Mouse (Mus musculus) liver, embryonic 11.5 days (tissue): ENCODE results near the gene Lpar3. TPM values are rescaled to one million over a fixed set of nuclear protein-coding genes. Genes with fewer than 3 reads are reported as not detected.

Experiments
- ATAC-seq: fragments of 200-750 bp; cut with Nextera tagmentation; replicated peaks from 2 replicates; pipeline ENCODE4 v1.8.0; 2017; ENCODE audit warnings: moderate number of reproducible peaks, mild to moderate bottlenecking, moderate TSS enrichment, moderate library complexity; ENCODE audit not compliant: low FRiP score
- DNase-seq: peaks from one replicate; pipeline ENCODE4 v3.0.0-alpha.2; 2017; ENCODE audit warnings: low spot score
- H3K27ac ChIP-seq: fragments of 300-500 bp; sonication (generic); 2 replicates; pipeline ENCODE4 v1.5.1; 2014; ENCODE audit warnings: mild to moderate bottlenecking, low read depth, low read length, control low read depth
- H3K27me3 ChIP-seq: fragments of 300-500 bp; sonication (generic); replicated peaks from 2 replicates; pipeline ENCODE4 v1.6.1; 2014; ENCODE audit warnings: low read length, mixed read lengths; ENCODE audit not compliant: control insufficient read depth, insufficient read depth
- H3K36me3 ChIP-seq: fragments of 300-500 bp; sonication (generic); 2 replicates; pipeline ENCODE4 v1.6.1; 2014; ENCODE audit warnings: mild to moderate bottlenecking, low read length, moderate library complexity, mixed read lengths; ENCODE audit not compliant: control insufficient read depth, insufficient read depth
- H3K4me1 ChIP-seq: fragments of 300-500 bp; sonication (generic); replicated peaks from 2 replicates; pipeline ENCODE4 v1.6.1; 2014; ENCODE audit warnings: low read length, mixed read lengths; ENCODE audit not compliant: control insufficient read depth, insufficient read depth
- H3K4me2 ChIP-seq: fragments of 300-500 bp; sonication (generic); 2 replicates; pipeline ENCODE4 v1.6.1; 2014; ENCODE audit warnings: mild to moderate bottlenecking, control low read depth, moderate library complexity
- H3K4me3 ChIP-seq: fragments of 300-500 bp; sonication (generic); 2 replicates; pipeline ENCODE4 v1.5.1; 2014; ENCODE audit warnings: low read depth, low read length, control low read depth
- H3K9ac ChIP-seq: fragments of 300-500 bp; sonication (generic); 2 replicates; pipeline ENCODE4 v1.6.1; 2014; ENCODE audit warnings: low read depth, low read length, control low read depth
- H3K9me3 ChIP-seq: fragments of 300-500 bp; sonication (generic); 2 replicates; pipeline ENCODE4 v1.6.1; 2016; ENCODE audit warnings: low read length, inconsistent platforms, mixed read lengths; ENCODE audit not compliant: control insufficient read depth
- WGBS: fragments of 180-500 bp; shearing (Covaris S2); extraction: QIAGEN DNeasy Blood & Tissue Kit; methylation state at CpG from one replicate; pipeline ENCODE4 v1.1.7; 2014; 5-methylcytosine and 5-hydroxymethylcytosine counted together
- polyA plus RNA-seq: library from polyadenylated mRNA; unstranded; fragments of >200 nt; fragmentation: Nextera tagmentation; extraction: Ambion mirVana; gene quantifications from 2 replicates; pipeline ENCODE4 v1.2.1, GENCODE M21; 2014

Gene Lpar3
- polyA plus RNA-seq, 1 experiment from 2014 or later, result 0.43 TPM

- H3K4me1 ChIP-seq, result no peaks in the 10 kb centered on the region
- H3K9ac ChIP-seq, result no peak overlapping the region
- no peaks in the 10 kb centered on the region for H3K27me3 ChIP-seq
- no peak for ATAC-seq
- DNase-seq, result no peak
- H3K4me3 ChIP-seq, result no peak overlapping the region
- no peak overlapping the region for H3K4me2 ChIP-seq
- H3K9me3 ChIP-seq, result no peaks in the 10 kb centered on the region
- no peak overlapping the region for H3K27ac ChIP-seq
- WGBS, result 82% methylated on average over 10 of the region's 10 CpGs
- no peaks in the 10 kb centered on the region for H3K36me3 ChIP-seq
These were observed 34.7 kb upstream of the Lpar3 start for GRCm38 (mm10) chr3:146186033-146186432.

DNA sequence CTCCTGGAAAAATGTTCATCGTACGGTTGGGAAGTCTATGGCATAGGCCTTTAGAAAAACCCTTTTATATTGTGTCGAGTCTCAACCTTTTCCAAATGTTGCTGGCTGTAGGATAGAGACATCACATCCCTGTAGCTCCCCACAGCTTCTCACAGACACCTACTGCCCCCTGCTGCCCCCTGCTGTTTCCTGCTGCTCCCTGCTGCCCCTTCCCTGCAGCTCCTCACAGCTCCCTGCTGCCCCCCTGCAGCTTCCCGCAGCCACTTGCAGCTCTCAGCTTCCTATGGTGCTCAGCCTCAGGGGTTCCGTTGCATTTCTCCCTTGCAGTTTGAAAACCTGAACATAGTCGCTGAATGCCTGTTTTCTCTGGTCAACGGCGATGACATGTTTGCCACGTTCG is 30.8 kb upstream of the Lpar3 start:
- Histone ChIP-seq H3K4me3 (no peak overlapping the region), H3K27ac (no peak overlapping the region), H3K27me3 (no peaks in the 10 kb centered on the region), H3K4me2 (no peak overlapping the region), H3K36me3 (no peaks in the 10 kb centered on the region), H3K9ac (no peak overlapping the region), H3K4me1 (no peaks in the 10 kb centered on the region), H3K9me3 (no peaks in the 10 kb centered on the region)
- no peak for ATAC-seq
- DNase-seq, result no peak
- 65% methylated on average over 10 of the region's 10 CpGs for WGBS

GRCm38 (mm10) chr3:146192507-146192906 is 28.3 kb upstream of the Lpar3 start:
- Histone ChIP-seq H3K9ac (no peak overlapping the region), H3K27ac (no peak overlapping the region)
- WGBS, result 68% methylated on average over 1 of the region's 1 CpGs

DNA sequence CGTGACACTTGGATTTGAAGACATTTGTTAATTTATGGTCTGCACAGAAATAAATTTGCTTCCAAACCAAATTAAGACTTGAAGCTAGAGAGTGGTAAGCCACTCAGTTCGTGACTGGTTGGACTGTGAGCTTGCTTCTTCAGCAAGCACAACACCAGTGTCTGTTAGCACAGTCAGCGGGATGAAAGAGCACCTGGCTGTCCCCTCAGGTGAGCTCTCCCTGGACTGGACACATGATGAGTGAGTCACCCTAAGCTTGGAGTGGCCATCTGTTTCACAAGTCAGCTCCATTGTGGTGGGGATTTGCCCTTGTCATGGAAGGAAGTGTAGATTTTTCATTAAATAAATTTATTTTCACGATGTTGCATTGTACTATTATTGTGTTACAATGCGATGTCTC is 25.6 kb upstream of the Lpar3 start:
- Histone ChIP-seq H3K4me3 (no peak overlapping the region), H3K9me3 (no peaks in the 10 kb centered on the region), H3K4me1 (no peaks in the 10 kb centered on the region), H3K4me2 (no peak overlapping the region), H3K27ac (no peak overlapping the region), H3K9ac (no peak overlapping the region), H3K36me3 (no peaks in the 10 kb centered on the region), H3K27me3 (no peaks in the 10 kb centered on the region)
- WGBS, result 80% methylated on average over 5 of the region's 5 CpGs
- no peak for ATAC-seq
- no peak for DNase-seq

More at GRCm38 (mm10) chr3:146192507-146192906, 28.3 kb upstream of the Lpar3 start:
- Histone ChIP-seq H3K4me1 (no peaks in the 10 kb centered on the region), H3K4me3 (no peak overlapping the region), H3K36me3 (no peaks in the 10 kb centered on the region), H3K27me3 (no peaks in the 10 kb centered on the region), H3K4me2 (no peak overlapping the region), H3K9me3 (no peaks in the 10 kb centered on the region)
- ATAC-seq, result no peak
- DNase-seq, result no peak

- DNase-seq (no peak), ATAC-seq (no peak)
- no peak overlapping the region for H3K4me2 ChIP-seq
- WGBS, result 63% methylated on average over 6 of the region's 6 CpGs
- no peaks in the 10 kb centered on the region for H3K27me3 ChIP-seq
- no peak overlapping the region for H3K27ac ChIP-seq
- H3K9ac ChIP-seq, result no peak overlapping the region
- no peaks in the 10 kb centered on the region for H3K36me3 ChIP-seq
- no peaks in the 10 kb centered on the region for H3K4me1 ChIP-seq
- no peaks in the 10 kb centered on the region for H3K9me3 ChIP-seq
- no peak overlapping the region for H3K4me3 ChIP-seq
These were observed 24.5 kb upstream of the Lpar3 start for GRCm38 (mm10) chr3:146196301-146196700.

GRCm38 (mm10) chr3:146196780-146197743 is 23.7 kb upstream of the Lpar3 start:
- Histone ChIP-seq H3K36me3 (no peaks in the 10 kb centered on the region), H3K9me3 (no peaks in the 10 kb centered on the region), H3K27ac (no peak overlapping the region), H3K4me1 (no peaks in the 10 kb centered on the region), H3K27me3 (no peaks in the 10 kb centered on the region), H3K4me3 (no peak overlapping the region), H3K9ac (no peak overlapping the region), H3K4me2 (no peak overlapping the region)
- WGBS, result 76% methylated on average over 17 of the region's 17 CpGs
- DNase-seq (no peak), ATAC-seq (0 out of 2 replicates have a peak, but pooled peaks have one; percentile 20)

DNA sequence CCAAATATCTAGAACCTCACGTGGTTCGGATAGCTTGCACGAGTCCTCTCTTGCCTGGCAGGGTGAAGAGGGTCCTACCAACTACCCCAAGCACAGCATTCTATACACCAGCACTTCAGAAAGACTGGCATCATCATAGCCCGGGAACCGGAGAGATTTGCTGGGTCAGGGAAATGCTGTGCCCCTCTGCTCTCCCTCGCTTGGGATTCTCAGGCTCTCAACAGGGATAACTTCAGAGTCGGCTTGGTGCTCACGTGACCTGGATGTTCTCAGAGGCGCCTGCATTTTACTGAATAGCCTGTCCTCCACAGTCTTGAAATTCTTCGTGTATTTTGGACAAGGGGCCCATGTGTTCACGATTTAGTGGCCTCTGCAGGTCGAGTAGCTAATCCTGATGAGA is 23.0 kb upstream of the Lpar3 start:
- Histone ChIP-seq H3K4me2 (no peak overlapping the region), H3K36me3 (no peaks in the 10 kb centered on the region), H3K27ac (no peak overlapping the region), H3K9ac (no peak overlapping the region), H3K4me3 (no peak overlapping the region), H3K4me1 (no peaks in the 10 kb centered on the region), H3K27me3 (no peaks in the 10 kb centered on the region), H3K9me3 (no peaks in the 10 kb centered on the region)
- DNase-seq (no peak), ATAC-seq (no peak)
- 80% methylated on average over 12 of the region's 12 CpGs for WGBS

DNA sequence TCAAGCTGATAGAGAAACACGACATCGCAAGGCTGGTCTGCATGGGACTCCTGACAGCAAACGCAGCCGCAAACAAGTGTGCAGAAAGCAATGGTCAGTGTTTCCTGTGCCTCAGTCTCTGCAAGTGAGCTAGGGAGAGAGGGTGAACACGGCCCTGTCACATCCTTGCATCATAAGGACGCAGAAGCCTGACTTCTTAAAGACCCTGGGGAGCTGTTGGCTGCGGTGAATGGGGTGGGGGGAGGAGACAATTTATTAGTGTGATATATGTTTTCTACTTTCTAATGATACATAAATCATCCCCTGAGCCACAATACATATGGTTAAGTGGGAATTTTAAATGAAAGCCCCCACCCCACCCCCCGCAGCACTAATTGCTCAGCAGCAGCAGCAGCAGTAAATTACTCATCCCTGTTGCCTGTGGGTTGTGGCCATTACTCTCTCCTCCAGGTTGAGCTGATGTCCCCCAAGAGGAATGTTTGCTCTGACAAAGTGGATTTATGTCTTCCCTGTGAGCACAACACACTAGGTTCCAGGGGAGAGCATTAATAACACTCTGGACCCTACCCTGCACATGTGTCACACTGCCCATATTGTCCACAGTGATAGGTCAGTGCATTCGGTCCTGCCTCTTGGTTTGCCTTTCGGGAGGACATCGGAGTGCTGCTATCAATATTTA is 21.8 kb upstream of the Lpar3 start:
- Histone ChIP-seq H3K27me3 (no peaks in the 10 kb centered on the region), H3K4me2 (no peak overlapping the region), H3K9me3 (no peaks in the 10 kb centered on the region), H3K36me3 (no peaks in the 10 kb centered on the region), H3K9ac (no peak overlapping the region), H3K4me1 (no peaks in the 10 kb centered on the region), H3K27ac (no peak overlapping the region), H3K4me3 (no peak overlapping the region)
- ATAC-seq (no peak), DNase-seq (no peak)
- WGBS, result 67% methylated on average over 11 of the region's 11 CpGs
